Mouse (Mus musculus) embryonic facial prominence, embryonic 12.5 days (tissue): ENCODE measurements around the gene Anks3. TPM values are rescaled to one million over a fixed set of nuclear protein-coding genes. Genes with fewer than 3 reads are reported as not detected.

Experiments
- ATAC-seq: fragments of 200-750 bp; cut with Nextera tagmentation; 2 replicates; pipeline ENCODE4 v1.8.0; 2017; ENCODE audit not compliant: insufficient number of reproducible peaks, insufficient read depth, low FRiP score, low TSS enrichment
- H3K27ac ChIP-seq: fragments of 300-500 bp; sonication (generic); 2 replicates; pipeline ENCODE4 v1.5.1; 2016; ENCODE audit warnings: mild to moderate bottlenecking
- H3K27me3 ChIP-seq: fragments of 300-500 bp; sonication (generic); 2 replicates; pipeline ENCODE4 v1.6.1; 2016; ENCODE audit warnings: mild to moderate bottlenecking, moderate library complexity
- H3K36me3 ChIP-seq: fragments of 300-500 bp; sonication (generic); 2 replicates; pipeline ENCODE4 v1.6.1; 2016; ENCODE audit warnings: mild to moderate bottlenecking
- H3K4me1 ChIP-seq: fragments of 300-500 bp; sonication (generic); 2 replicates; pipeline ENCODE4 v1.6.1; 2016
- H3K4me2 ChIP-seq: fragments of 300-500 bp; sonication (generic); replicated peaks from 2 replicates; pipeline ENCODE4 v1.6.1; 2016; ENCODE audit warnings: mild to moderate bottlenecking, moderate library complexity
- H3K4me3 ChIP-seq: fragments of 300-500 bp; sonication (generic); 2 replicates; pipeline ENCODE4 v1.5.1; 2016; ENCODE audit warnings: mild to moderate bottlenecking
- H3K9ac ChIP-seq: fragments of 300-500 bp; sonication (generic); 2 replicates; pipeline ENCODE4 v1.6.1; 2016; ENCODE audit warnings: mild to moderate bottlenecking, moderate library complexity
- H3K9me3 ChIP-seq: fragments of 300-500 bp; sonication (generic); 2 replicates; pipeline ENCODE4 v1.6.1; 2016; ENCODE audit warnings: mild to moderate bottlenecking, moderate library complexity
- WGBS: fragments of 180-500 bp; shearing (Covaris S2); methylation state at CpG from one replicate; pipeline ENCODE4 v1.1.7; 2016; 5-methylcytosine and 5-hydroxymethylcytosine counted together
- polyA plus RNA-seq: library from polyadenylated mRNA; unstranded; fragments of >200 nt; fragmentation: Nextera tagmentation; extraction: Ambion mirVana; gene quantifications from 2 replicates; pipeline ENCODE4 v1.2.1, GENCODE M21; 2016

Gene Anks3
- 64.3 and 69.2 TPM in 2 replicates for polyA plus RNA-seq

DNA sequence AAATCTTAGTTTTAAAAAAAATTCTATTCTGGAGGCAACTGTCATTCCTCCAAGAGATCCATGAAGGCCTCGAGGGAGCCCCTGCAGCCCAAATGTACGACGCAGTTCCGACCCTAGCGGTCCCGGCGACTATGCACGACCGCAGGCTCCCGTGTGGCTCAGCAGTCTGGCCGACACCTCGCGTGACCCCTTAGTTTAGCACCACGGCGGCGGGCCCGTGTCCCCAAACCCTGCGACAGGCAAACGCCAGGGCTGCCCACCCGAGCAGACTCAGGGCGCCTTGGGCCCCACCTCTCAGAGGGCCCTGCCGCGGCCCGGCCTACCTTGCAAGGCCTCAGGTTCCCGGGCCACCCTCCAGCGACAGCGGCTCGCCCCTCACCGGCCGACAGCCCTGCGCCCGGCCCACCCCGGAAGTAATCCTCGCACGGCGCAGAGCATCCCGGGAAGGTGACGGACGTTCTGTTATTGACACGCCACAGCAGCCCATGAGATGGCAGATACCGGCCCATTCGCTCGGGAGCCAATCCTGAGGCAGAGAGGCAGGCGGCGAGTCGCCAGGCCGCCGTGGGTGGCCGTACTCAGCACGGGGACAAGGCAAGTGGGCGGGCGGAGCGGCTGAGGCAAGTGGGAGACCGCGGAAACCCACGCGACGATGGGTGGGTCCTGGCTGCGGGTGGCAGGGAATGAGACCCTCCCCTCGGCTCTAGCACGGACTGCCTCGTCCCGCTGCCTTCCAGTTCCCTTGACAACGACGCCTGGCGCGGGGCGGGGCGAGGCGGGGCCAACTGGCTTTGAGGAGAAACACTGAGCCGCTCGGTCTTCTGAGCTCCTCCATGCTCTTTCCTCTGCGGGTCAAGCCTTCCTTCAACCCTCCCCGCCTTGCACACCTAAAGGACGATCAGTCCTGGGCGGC lies at the start of gene Anks3:
Gene Anks3 (minus strand): TSS at position 409 of the 913 bp plus-strand sequence.
- peaks cover 17% of the 10 kb centered on the region for H3K4me1 ChIP-seq
- H3K4me3 ChIP-seq: peak within 1 kb of the TSS; percentile 95
- WGBS: under 1% methylated on average over 76 of the region's 76 CpGs
- no peaks in the 10 kb centered on the region for H3K9me3 ChIP-seq
- ATAC-seq: peak; percentile 99
- no peaks in the 10 kb centered on the region for H3K27me3 ChIP-seq
- peaks cover 9% of the 10 kb centered on the region for H3K36me3 ChIP-seq
- H3K9ac ChIP-seq: peak within 1 kb of the TSS; percentile 92
- peak within 1 kb of the TSS; percentile 77 for H3K27ac ChIP-seq
- H3K4me2 ChIP-seq: peak within 1 kb of the TSS; percentile 77

DNA sequence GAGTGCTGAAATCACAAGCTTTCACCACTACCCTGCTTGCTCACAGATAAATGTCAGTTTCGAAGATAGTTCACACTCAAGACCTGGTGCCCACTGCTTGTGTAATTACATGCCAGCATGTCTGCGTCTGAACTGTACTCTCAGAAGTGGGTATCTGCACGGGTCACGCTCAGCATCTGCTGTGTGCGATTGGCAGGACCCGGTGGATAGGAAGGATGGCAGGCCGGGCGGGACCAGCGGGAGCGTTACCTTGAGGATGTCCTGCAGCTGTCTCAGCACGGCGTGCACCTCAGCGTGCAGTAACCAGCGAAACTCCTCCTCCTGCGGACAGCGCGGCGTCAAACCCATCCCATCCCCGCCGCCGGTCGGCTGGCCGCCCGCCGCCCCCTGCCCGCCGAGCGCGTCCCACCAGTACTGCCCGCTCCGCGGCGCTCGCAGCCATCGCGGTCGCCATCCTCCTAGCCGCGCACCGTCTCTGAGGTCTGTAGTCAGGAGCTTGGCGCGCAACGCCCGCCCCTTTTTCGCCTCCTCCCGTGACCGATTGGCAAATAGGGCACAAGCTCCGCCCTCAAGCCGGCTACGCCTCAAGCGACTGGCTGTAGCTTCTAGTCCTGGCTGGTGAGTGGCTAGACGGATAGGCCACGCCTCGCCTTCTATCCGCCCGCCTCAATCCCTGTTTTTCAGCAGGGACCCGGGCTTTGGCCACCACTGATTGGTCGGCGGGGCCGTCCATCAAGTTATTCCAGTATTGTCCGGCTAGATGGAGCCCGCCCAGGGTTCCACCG lies 49.2 kb upstream of the Anks3 start, which contains the start of gene Rogdi:
Gene Rogdi (minus strand): TSS at position 500 of the 785 bp plus-strand sequence.
- Histone ChIP-seq H3K36me3 (peaks cover 38% of the 10 kb centered on the region), H3K4me1 (peaks cover 10% of the 10 kb centered on the region), H3K4me2 (peak within 1 kb of the TSS; percentile 75), H3K4me3 (peak within 1 kb of the TSS; percentile 56), H3K27ac (no peak within 1 kb of the TSS), H3K27me3 (no peaks in the 10 kb centered on the region), H3K9me3 (no peaks in the 10 kb centered on the region), H3K9ac (peak within 1 kb of the TSS; percentile 64)
- WGBS: under 1% methylated on average over 59 of the region's 63 CpGs
- ATAC-seq: peak; percentile 98

DNA sequence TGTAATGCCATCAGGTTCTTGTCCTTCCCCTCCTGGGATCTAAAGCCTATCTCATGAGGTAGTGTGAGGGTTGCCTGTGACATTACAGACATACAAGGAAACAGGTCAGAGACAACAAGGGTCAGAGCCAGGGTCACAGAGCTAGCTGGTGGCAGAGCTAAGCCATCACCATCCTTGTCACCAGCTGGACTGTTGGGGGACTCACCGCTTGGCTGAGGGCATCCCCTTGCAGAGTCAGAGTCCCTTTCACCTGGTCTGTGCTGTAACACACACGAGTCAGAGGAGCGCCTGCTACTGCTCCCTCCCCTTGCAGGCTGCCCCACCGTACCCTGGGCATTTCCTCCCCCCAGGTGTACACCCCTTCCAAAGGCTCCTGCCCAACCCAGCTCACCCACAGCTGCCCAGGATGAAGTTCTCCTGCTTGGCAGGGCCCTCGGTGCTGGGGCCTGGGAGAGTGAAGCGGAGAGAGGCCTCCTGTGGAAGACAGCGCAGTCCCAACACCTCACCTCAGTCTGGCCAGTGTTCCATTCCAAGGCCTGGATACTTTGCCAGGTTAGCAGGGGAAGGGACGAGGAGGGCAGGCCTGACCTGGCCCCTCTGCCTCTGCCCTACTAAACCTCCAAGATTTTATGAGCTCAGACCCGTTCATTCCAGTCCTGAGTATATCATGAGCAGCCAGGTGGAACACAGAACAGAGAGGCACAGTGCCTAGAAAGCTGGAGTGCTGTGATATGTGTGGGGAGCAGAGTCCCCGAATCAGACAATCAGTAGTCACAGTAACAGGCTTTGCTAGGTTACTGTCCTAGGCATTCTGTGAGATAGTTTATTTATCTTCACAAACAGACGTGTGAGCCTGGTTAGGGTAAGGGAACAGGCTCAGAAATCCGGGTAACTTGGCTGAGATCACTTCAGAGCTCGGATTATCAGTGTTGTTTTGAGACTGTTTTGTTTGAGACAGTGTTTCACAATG lies 48.3 kb upstream of the Anks3 start:
- H3K4me2 ChIP-seq: peak overlapping the region; percentile 75
- no peaks in the 10 kb centered on the region for H3K9me3 ChIP-seq
- H3K4me1 ChIP-seq: peaks cover 10% of the 10 kb centered on the region
- 56% methylated on average over 13 of the region's 13 CpGs for WGBS
- H3K27me3 ChIP-seq: no peaks in the 10 kb centered on the region
- ATAC-seq: no peak
- H3K36me3 ChIP-seq: peaks cover 30% of the 10 kb centered on the region
- H3K4me3 ChIP-seq: peak overlapping the region; percentile 56
- peak overlapping the region; percentile 64 for H3K9ac ChIP-seq
- no peak overlapping the region for H3K27ac ChIP-seq

DNA sequence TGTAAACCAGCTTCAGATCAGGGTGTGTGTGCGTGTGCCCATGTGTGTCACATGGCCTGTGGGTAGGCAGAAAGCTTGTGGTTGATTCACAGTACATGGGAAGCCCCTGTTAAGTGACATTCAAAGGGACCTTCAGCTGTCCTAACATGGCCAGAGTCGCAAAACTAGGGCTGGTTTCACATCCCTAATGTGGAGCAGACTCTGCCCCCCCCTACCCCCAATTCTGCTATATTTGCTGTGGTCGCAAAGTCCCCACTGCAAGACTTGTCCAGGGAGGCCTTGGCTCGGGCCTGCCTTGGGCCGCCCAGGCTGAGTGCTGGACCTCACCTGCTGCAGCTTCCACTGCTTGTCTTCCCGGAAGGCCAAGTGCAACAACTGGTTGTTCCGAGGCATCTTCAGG lies 47.3 kb upstream of the Anks3 start:
- peaks cover 20% of the 10 kb centered on the region for H3K36me3 ChIP-seq
- peaks cover 10% of the 10 kb centered on the region for H3K4me1 ChIP-seq
- H3K27ac ChIP-seq: no peak overlapping the region
- WGBS: 89% methylated on average over 7 of the region's 7 CpGs
- no peak overlapping the region for H3K9ac ChIP-seq
- no peak overlapping the region for H3K4me2 ChIP-seq
- no peaks in the 10 kb centered on the region for H3K27me3 ChIP-seq
- H3K4me3 ChIP-seq: no peak overlapping the region
- no peak for ATAC-seq
- H3K9me3 ChIP-seq: no peaks in the 10 kb centered on the region

DNA sequence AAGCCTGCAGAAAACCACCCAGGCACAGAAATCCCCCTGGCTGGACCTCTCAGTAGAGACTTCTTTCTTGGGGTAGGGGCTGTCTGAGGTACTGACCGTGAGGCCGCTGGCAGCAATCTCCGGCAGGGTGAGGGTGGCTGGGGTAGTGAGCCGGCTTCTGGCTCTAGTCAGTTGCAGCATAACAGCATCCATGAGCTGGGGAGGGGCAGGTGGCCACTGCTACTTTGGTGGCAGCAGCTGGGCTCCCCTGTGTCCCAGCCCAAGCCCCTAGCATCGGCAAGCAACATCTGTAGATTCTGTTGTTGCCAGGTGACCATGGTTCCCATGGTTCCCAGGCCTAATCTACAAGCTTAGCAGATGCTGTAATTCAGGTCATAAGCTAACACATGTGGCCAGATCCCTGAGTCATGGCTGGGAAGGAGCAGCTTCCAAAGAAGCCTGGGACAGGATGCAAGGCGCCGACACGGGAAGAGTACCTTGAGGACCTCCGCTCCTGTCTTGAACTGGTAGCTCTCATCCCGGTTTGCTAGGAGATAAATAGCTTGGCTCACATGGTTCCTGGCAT lies 46.4 kb upstream of the Anks3 start:
- Histone ChIP-seq H3K27ac (no peak overlapping the region), H3K4me1 (peaks cover 10% of the 10 kb centered on the region), H3K27me3 (no peaks in the 10 kb centered on the region), H3K4me2 (no peak overlapping the region), H3K36me3 (peaks cover 12% of the 10 kb centered on the region), H3K9ac (no peak overlapping the region), H3K9me3 (no peaks in the 10 kb centered on the region), H3K4me3 (no peak overlapping the region)
- WGBS: 88% methylated on average over 10 of the region's 10 CpGs
- ATAC-seq: no peak

DNA sequence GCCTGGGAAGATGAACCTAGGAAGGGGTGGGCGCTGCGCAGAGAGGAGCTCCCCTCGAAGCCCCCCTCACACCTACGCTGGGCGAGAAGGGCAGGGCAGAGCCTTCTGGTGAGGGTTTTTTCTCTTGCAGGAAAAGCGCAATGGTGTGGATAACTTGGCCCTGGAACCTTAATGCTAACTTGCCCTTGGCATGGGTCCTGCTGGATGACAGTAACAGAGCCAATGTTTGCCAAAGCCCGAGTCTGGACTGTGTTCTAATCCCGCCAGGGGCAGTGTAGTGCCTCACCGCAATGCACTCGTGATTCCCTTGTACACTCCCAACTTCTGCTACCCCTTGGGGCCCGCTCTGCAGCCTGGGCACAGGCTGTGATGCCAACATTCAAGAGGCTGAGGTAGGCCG lies 44.1 kb upstream of the Anks3 start:
- ATAC-seq: no peak

DNA sequence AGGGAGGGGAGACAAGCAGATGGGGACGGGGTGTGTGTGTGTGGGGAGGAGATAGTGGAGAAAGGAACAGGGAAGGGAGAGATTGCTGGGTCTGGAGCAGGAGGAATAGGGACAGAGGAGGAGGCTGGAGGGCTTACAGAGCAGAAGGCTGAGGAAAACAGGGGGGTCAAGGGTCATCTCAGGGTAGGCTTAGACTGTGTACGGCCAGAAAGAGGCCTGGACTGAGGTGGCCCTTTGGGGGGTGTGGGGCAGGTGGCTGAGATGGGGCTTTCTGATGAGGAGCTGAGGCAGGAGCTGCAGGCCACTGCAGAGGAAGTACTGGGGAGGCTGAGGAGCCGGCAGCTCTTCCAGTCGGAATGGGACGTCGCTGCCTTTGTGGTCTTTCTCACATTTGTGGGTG lies 43.5 kb upstream of the Anks3 start:
- Histone ChIP-seq H3K4me3 (no peak overlapping the region), H3K27me3 (no peaks in the 10 kb centered on the region), H3K27ac (no peak overlapping the region), H3K9ac (no peak overlapping the region), H3K4me1 (peaks cover 7% of the 10 kb centered on the region), H3K4me2 (0 out of 2 replicates have a peak overlapping the region, but pooled peaks have one; percentile 11), H3K9me3 (no peaks in the 10 kb centered on the region), H3K36me3 (no peaks in the 10 kb centered on the region; the same call in 1 of the 2 replicates)
- ATAC-seq: no peak
- 46% methylated on average over 6 of the region's 6 CpGs for WGBS

More for the DNA sequence above, 44.1 kb upstream of the Anks3 start:
- Histone ChIP-seq H3K27ac (no peak overlapping the region), H3K36me3 (no peaks in the 10 kb centered on the region; the same call in 1 of the 2 replicates), H3K4me3 (no peak overlapping the region), H3K4me2 (no peak overlapping the region), H3K4me1 (peaks cover 10% of the 10 kb centered on the region), H3K9me3 (no peaks in the 10 kb centered on the region), H3K27me3 (no peaks in the 10 kb centered on the region), H3K9ac (no peak overlapping the region)
- WGBS: 84% methylated on average over 12 of the region's 12 CpGs

DNA sequence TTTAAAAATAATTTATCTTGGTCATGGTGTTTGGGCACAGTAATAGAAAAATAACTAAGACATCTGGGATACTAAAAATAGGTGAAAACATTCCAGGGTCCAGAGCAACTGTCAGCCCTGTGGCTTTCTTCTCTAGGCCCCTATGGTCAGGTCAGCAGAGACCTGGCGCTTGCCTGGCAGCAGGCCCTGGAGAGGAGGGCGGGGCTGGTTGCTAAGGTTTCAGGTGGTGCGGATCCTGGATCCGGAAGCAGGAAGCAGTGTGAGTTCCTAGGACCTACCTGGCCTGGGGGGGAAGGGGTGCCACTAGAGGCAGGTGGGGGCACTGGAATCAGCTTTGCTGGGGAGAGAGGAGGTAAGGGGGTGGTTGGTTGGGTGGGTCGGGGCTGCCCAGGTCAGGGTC lies 43.1 kb upstream of the Anks3 start, which contains the start of gene Smim22:
Gene Smim22 (plus strand): TSS at position 222 of the 400 bp plus-strand sequence.
- H3K4me1 ChIP-seq: peaks cover 2% of the 10 kb centered on the region
- no peaks in the 10 kb centered on the region for H3K9me3 ChIP-seq
- no peak within 1 kb of the TSS for H3K9ac ChIP-seq
- no peaks in the 10 kb centered on the region for H3K27me3 ChIP-seq
- no peak within 1 kb of the TSS for H3K4me3 ChIP-seq
- 43% methylated on average over 5 of the region's 5 CpGs for WGBS
- H3K4me2 ChIP-seq: 0 out of 2 replicates have a peak within 1 kb of the TSS, but pooled peaks have one; percentile 11
- H3K36me3 ChIP-seq: no peaks in the 10 kb centered on the region; the same call in 1 of the 2 replicates
- H3K27ac ChIP-seq: no peak within 1 kb of the TSS
- ATAC-seq: no peak

DNA sequence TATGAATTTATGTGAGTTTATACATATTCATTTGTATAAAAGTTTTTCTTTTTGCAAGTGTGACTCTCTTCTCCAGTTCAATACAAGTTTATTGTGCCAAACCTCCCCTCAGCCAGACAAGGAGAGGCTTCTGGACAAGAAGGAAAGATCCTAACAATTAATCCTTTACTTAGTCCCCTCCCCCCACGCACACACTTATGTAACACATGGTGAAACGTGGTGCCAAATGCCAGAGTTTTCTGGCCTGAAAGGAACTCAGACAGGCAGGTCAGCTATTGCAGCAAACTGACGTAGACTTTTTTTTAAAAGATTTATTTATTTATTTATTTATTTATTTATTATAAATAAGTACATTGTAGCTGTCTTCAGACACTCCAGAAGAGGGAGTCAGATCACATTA lies 36.6 kb upstream of the Anks3 start:
- whole genome bisulfite sequencing: 71% methylated on average over 3 of the region's 3 CpGs
- Histone ChIP-seq H3K4me3 (no peak overlapping the region), H3K4me2 (no peak overlapping the region), H3K27ac (no peak overlapping the region), H3K9ac (no peak overlapping the region), H3K36me3 (no peaks in the 10 kb centered on the region), H3K27me3 (no peaks in the 10 kb centered on the region), H3K9me3 (no peaks in the 10 kb centered on the region), H3K4me1 (no peaks in the 10 kb centered on the region)
- ATAC-seq: no peak

DNA sequence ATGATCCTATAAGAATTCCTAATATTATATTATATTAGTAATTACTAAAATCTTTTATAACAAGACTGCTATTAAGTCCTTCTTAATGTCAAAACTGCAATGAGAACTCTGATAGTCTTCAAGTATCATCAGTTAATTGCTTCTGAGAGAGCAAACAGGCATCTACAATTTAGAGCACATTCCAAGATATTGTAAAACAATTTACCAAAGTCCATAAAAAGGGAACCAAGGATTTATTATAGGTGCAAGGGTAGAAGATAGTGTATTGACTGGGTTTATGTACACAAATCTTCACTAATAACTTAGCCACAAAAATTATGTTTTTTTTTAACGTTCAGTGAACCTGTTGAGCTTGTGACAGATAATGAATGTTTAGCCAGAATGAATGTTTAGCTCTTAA lies 35.0 kb upstream of the Anks3 start:
- no peaks in the 10 kb centered on the region for H3K36me3 ChIP-seq
- H3K27me3 ChIP-seq: no peaks in the 10 kb centered on the region
- H3K4me3 ChIP-seq: no peak overlapping the region
- H3K4me1 ChIP-seq: no peaks in the 10 kb centered on the region
- H3K9me3 ChIP-seq: no peaks in the 10 kb centered on the region
- H3K9ac ChIP-seq: no peak overlapping the region
- H3K27ac ChIP-seq: no peak overlapping the region
- H3K4me2 ChIP-seq: no peak overlapping the region
- WGBS: 74% methylated on average over 1 of the region's 1 CpGs
- no peak for ATAC-seq
